Mouse (Mus musculus) embryonic stem cell, embryonic (primary cell): ENCODE data around the gene Olfr1423.

Source experiments
- CTCF ChIA-PET, 4 experiments: fragments of 300-600 bp in 2 of 4; fragments of 350-600 bp in 2 of 4; sonication (Branson Sonifier 250); formaldehyde crosslinking; loops; one replicate each; lab custom pipeline; 2022; ENCODE audit warnings: inconsistent platforms in 2 of 4; lab: Charles Lee
- POLR2A ChIA-PET, 4 experiments: fragments of 300-600 bp in 2 of 4; fragments of 350-600 bp in 2 of 4; sonication (Branson Sonifier 250); formaldehyde crosslinking; loops; one replicate each; lab custom pipeline; 2022; ENCODE audit warnings: antibody characterized with exemption in 4 of 4, inconsistent platforms in 1 of 4; lab: Charles Lee

The Olfr1423 gene

GRCm38 (mm10) chr19:12009501-12010280 is 31.4 kb downstream of the Olfr1423 start:
- CTCF ChIA-PET = interaction anchor here in 3 of 4 experiments (0.6 to 0.7 kb wide), 7 partner anchors 14 to 1523 kb away, joined by 4 to 9 read pairs (median 6); no protein-coding TSS in a partner anchor
- POLR2A ChIA-PET = interaction anchor here (0.5 to 5.5 kb wide), 36 partner anchors 7 to 1331 kb away, joined by 3 to 65 read pairs (median 4); partner anchors contain the start of genes Osbp (in 2 of the 4) and Patl1 (in 2 of the 4)

- ChIA-PET POLR2A (interaction anchor here (0.5 to 5.5 kb wide), 29 partner anchors 8 to 1330 kb away, joined by 3 to 65 read pairs (median 6); partner anchors contain the start of genes Osbp (in 3 of the 4), Patl1 (in 2 of the 4), Mrpl16 (in 1 of the 4) and Stx3 (in 1 of the 4)), CTCF (interaction anchor here (0.5 to 2.2 kb wide), 9 partner anchors 10 to 231 kb away, joined by 3 to 12 read pairs (median 5); partner anchors contain the start of genes Osbp (in 1 of the 4) and Stx3 (in 1 of the 4))
Measured at GRCm38 (mm10) chr19:12008410-12009380, 32.4 kb downstream of the Olfr1423 start.

- CTCF ChIA-PET = interaction anchor here in 3 of 4 experiments (0.6 to 2.2 kb wide), 11 partner anchors 16 to 1151 kb away, joined by 3 to 12 read pairs (median 4); partner anchors contain the start of gene Osbp (in 1 of the 3)
- POLR2A ChIA-PET = interaction anchor here (0.5 to 5.5 kb wide), 23 partner anchors 8 to 237 kb away, joined by 3 to 65 read pairs (median 5); partner anchors contain the start of genes Osbp (in 3 of the 4), Patl1 (in 2 of the 4), Mrpl16 (in 1 of the 4) and Stx3 (in 1 of the 4)
Measured at GRCm38 (mm10) chr19:12007105-12007931, 33.8 kb downstream of the Olfr1423 start.

- CTCF ChIA-PET = interaction anchor here in 2 of 4 experiments (0.6 to 1.9 kb wide), 4 partner anchors 187 to 906 kb away, joined by 3 to 4 read pairs (median 4); partner anchors contain the start of gene Stx3 (in 1 of the 2)
Measured at GRCm38 (mm10) chr19:12006361-12006947, 34.7 kb downstream of the Olfr1423 start.

GRCm38 (mm10) chr19:12005376-12006360 is 35.4 kb downstream of the Olfr1423 start:
- POLR2A ChIA-PET = interaction anchor here in 3 of 4 experiments (0.8 to 6.0 kb wide), 14 partner anchors 10 to 187 kb away, joined by 3 to 45 read pairs (median 4); partner anchors contain the start of genes Osbp (in 3 of the 3) and Patl1 (in 2 of the 3)
- CTCF ChIA-PET = interaction anchor here in 3 of 4 experiments (0.5 to 1.1 kb wide), 4 partner anchors 86 to 906 kb away, joined by 3 to 17 read pairs (median 4); partner anchors contain the start of gene Stx3 (in 1 of the 3)

More at GRCm38 (mm10) chr19:12006361-12006947, 34.7 kb downstream of the Olfr1423 start:
- POLR2A ChIA-PET = interaction anchor here in 3 of 4 experiments (0.8 to 5.4 kb wide), 11 partner anchors 11 to 188 kb away, joined by 3 to 31 read pairs (median 4); partner anchors contain the start of gene Patl1 (in 2 of the 3)

- ChIA-PET CTCF (no interaction called here), POLR2A (interaction anchor here in 3 of 4 experiments (0.6 to 6.0 kb wide), 10 partner anchors 9 to 706 kb away, joined by 3 to 45 read pairs (median 6); partner anchors contain the start of gene Osbp (in 3 of the 3))
Measured at GRCm38 (mm10) chr19:12004216-12005008, 36.7 kb downstream of the Olfr1423 start.

GRCm38 (mm10) chr19:12003568-12003967 is 37.5 kb downstream of the Olfr1423 start:
- CTCF ChIA-PET = no interaction called here
- POLR2A ChIA-PET = interaction anchor here in 3 of 4 experiments (0.6 to 6.0 kb wide), 10 partner anchors 8 to 1371 kb away, joined by 3 to 45 read pairs (median 10); partner anchors contain the start of gene Osbp (in 3 of the 3)

- ChIA-PET POLR2A (interaction anchor here in 3 of 4 experiments (0.6 to 6.0 kb wide), 14 partner anchors 8 to 199 kb away, joined by 3 to 45 read pairs (median 6); partner anchors contain the start of gene Osbp (in 3 of the 3)), CTCF (interaction anchor here in 3 of 4 experiments (0.6 to 2.6 kb wide), 5 partner anchors 9 to 1020 kb away, joined by 3 to 9 read pairs (median 3); no protein-coding TSS in a partner anchor)
Measured at GRCm38 (mm10) chr19:12002791-12003190, 38.3 kb downstream of the Olfr1423 start.

- CTCF ChIA-PET = interaction anchor here (0.6 to 2.6 kb wide), 7 partner anchors 9 to 1019 kb away, joined by 3 to 9 read pairs (median 3); no protein-coding TSS in a partner anchor
- POLR2A ChIA-PET = interaction anchor here in 3 of 4 experiments (0.9 to 6.0 kb wide), 18 partner anchors 8 to 793 kb away, joined by 3 to 45 read pairs (median 4); partner anchors contain the start of gene Osbp (in 3 of the 3)
Measured at GRCm38 (mm10) chr19:12002125-12002524, 39.0 kb downstream of the Olfr1423 start.

- CTCF ChIA-PET = interaction anchor here (0.6 to 2.6 kb wide), 6 partner anchors 9 to 1019 kb away, joined by 3 to 9 read pairs (median 3); no protein-coding TSS in a partner anchor
- POLR2A ChIA-PET = interaction anchor here in 3 of 4 experiments (0.9 to 6.0 kb wide), 17 partner anchors 9 to 793 kb away, joined by 3 to 45 read pairs (median 4); partner anchors contain the start of gene Osbp (in 3 of the 3)
Measured at GRCm38 (mm10) chr19:12001686-12002085, 39.4 kb downstream of the Olfr1423 start.

- ChIA-PET POLR2A (interaction anchor here in 3 of 4 experiments (0.6 to 1.8 kb wide), 19 partner anchors 10 to 800 kb away, joined by 3 to 12 read pairs (median 4); partner anchors contain the start of genes Osbp (in 3 of the 3), Patl1 (in 2 of the 3), Stx3 (in 1 of the 3) and Zfp91 (in 1 of the 3)), CTCF (interaction anchor here in 1 of 4 experiments (0.5 to 1.2 kb wide), 2 partner anchors 14 to 176 kb away, joined by 3 to 4 read pairs; no protein-coding TSS in a partner anchor)
Measured at GRCm38 (mm10) chr19:11995722-11996448, 45.2 kb downstream of the Olfr1423 start.

GRCm38 (mm10) chr19:11994703-11995431 is 46.2 kb downstream of the Olfr1423 start:
- ChIA-PET CTCF (no interaction called here), POLR2A (interaction anchor here in 3 of 4 experiments (0.7 to 2.3 kb wide), 16 partner anchors 10 to 177 kb away, joined by 3 to 12 read pairs (median 6); partner anchors contain the start of gene Osbp (in 3 of the 3))
